Mouse (Mus musculus) layer of hippocampus, adult 2 months (tissue): ENCODE measurements around the gene Mad2l1bp. TPM values are rescaled to one million over a fixed set of nuclear protein-coding genes. Genes with fewer than 3 reads are reported as not detected.

Experiments used
- DNase-seq, 2 experiments: peaks; one replicate each; pipeline ENCODE4 v3.0.0; 2022; ENCODE audit warnings: low spot score in 2 of 2
- H3K27ac ChIP-seq: fragments of 200-600 bp; 2 replicates; pipeline ENCODE4 v1.8.1; 2022
- H3K4me3 ChIP-seq: fragments of 200-600 bp; 2 replicates; pipeline ENCODE4 v1.8.1; 2022; ENCODE audit warnings: mild to moderate bottlenecking
- CTCF ChIP-seq: fragments of 200-600 bp; conservative IDR thresholded peaks from 2 replicates; pipeline ENCODE4 v1.8.1; 2022; ENCODE audit warnings: antibody characterized with exemption, mild to moderate bottlenecking, moderate library complexity
- total RNA-seq, 2 experiments: library from RNA; stranded (reverse); gene quantifications; 2 replicates each; pipeline ENCODE4 v1.2.3; 2021

The Mad2l1bp gene
- total RNA-seq, 2 experiments from 2014 or later: 7.9 to 10.5 TPM

- Histone ChIP-seq H3K27ac (no peak overlapping the region), H3K4me3 (no peak overlapping the region)
- DNase-seq: no peak
- TF ChIP-seq CTCF: no peak
Observed at GRCm38 (mm10) chr17:46117623-46118422, 35.5 kb downstream of the Mad2l1bp start.

- no peak for TF ChIP-seq CTCF
Observed at GRCm38 (mm10) chr17:46116881-46117280, 36.5 kb downstream of the Mad2l1bp start.

GRCm38 (mm10) chr17:46116138-46116537 lies 37.2 kb downstream of the Mad2l1bp start:
- no peak for DNase-seq
- TF ChIP-seq CTCF: no peak
- no peak overlapping the region for H3K4me3 ChIP-seq
- no peak overlapping the region for H3K27ac ChIP-seq

More at GRCm38 (mm10) chr17:46116881-46117280, 36.5 kb downstream of the Mad2l1bp start:
- DNase-seq: no peak
- Histone ChIP-seq H3K4me3 (no peak overlapping the region), H3K27ac (no peak overlapping the region)

GRCm38 (mm10) chr17:46115489-46115888 lies 37.9 kb downstream of the Mad2l1bp start:
- H3K27ac ChIP-seq: no peak overlapping the region
- no peak for TF ChIP-seq CTCF
- H3K4me3 ChIP-seq: no peak overlapping the region
- no peak for DNase-seq

GRCm38 (mm10) chr17:46110402-46111289 lies 42.7 kb downstream of the Mad2l1bp start, which contains the start of gene Mrps18a:
Gene Mrps18a, plus strand, starts transcription at chr17:46110986.
- TF ChIP-seq CTCF: peak; percentile 45
- peak; percentile 85 for DNase-seq
- peak within 1 kb of the TSS; percentile 78 for H3K27ac ChIP-seq
- H3K4me3 ChIP-seq: peak within 1 kb of the TSS; percentile 82

- Histone ChIP-seq H3K4me3 (no peak overlapping the region), H3K27ac (no peak overlapping the region)
- no peak for DNase-seq
- no peak for TF ChIP-seq CTCF
Observed at GRCm38 (mm10) chr17:46108286-46108685, 45.1 kb downstream of the Mad2l1bp start.

- no peak for TF ChIP-seq CTCF
- Histone ChIP-seq H3K4me3 (no peak overlapping the region), H3K27ac (no peak overlapping the region; the same call in 1 of the 2 replicates)
- DNase-seq: no peak
Observed at GRCm38 (mm10) chr17:46104487-46104886, 48.9 kb downstream of the Mad2l1bp start.

- no peak for DNase-seq
- Histone ChIP-seq H3K4me3 (no peak overlapping the region), H3K27ac (no peak overlapping the region)
- TF ChIP-seq CTCF: 0 out of 2 replicates have a peak, but pooled peaks have one; percentile 16
Observed at GRCm38 (mm10) chr17:46102608-46103159, 50.7 kb downstream of the Mad2l1bp start.

- no peak overlapping the region for H3K4me3 ChIP-seq
- DNase-seq: no peak
- no peak for TF ChIP-seq CTCF
- H3K27ac ChIP-seq: no peak overlapping the region
Observed at GRCm38 (mm10) chr17:46101906-46102305, 51.4 kb downstream of the Mad2l1bp start.

GRCm38 (mm10) chr17:46098525-46098924 lies 54.8 kb downstream of the Mad2l1bp start:
- no peak overlapping the region for H3K27ac ChIP-seq
- DNase-seq: no peak
- H3K4me3 ChIP-seq: no peak overlapping the region
- no peak for TF ChIP-seq CTCF

Other genes starting within 250 kb of the Mad2l1bp start
- 10 to 100 TPM; 76.3 to 77.9 TPM for gene Vegfa, start 121.2 kb downstream of the Mad2l1bp start, total RNA-seq
- gene Mrps18a, start 42.6 kb downstream of the Mad2l1bp start, total RNA-seq: 10 to 100 TPM; 81.1 to 82.5 TPM
- 10 to 100 TPM; 27.4 to 28.8 TPM for gene Rsph9, start 9.3 kb downstream of the Mad2l1bp start, total RNA-seq
- 100 to 1,000 TPM; 118 to 138 TPM for gene Gtpbp2, start 7.5 kb upstream of the Mad2l1bp start, total RNA-seq
- gene Polh, start 49.1 kb upstream of the Mad2l1bp start, total RNA-seq: 1 to 10 TPM; 5.4 to 6.0 TPM
- 10 to 100 TPM; 44.0 to 48.3 TPM for gene Xpo5, start 49.2 kb upstream of the Mad2l1bp start, total RNA-seq
- gene Polr1c, start 94.5 kb upstream of the Mad2l1bp start, total RNA-seq: 10 to 100 TPM; 37.6 to 39.0 TPM
- 10 to 100 TPM; 80.3 to 95.2 TPM for gene Yipf3, start 94.5 kb upstream of the Mad2l1bp start, total RNA-seq
- 10 to 100 TPM; 57.3 to 58.2 TPM for gene Lrrc73, start 100.0 kb upstream of the Mad2l1bp start, total RNA-seq
- 10 to 100 TPM; 54.0 to 56.7 TPM for gene Tjap1, start 129.5 kb upstream of the Mad2l1bp start, total RNA-seq
- gene Dlk2, start 143.9 kb upstream of the Mad2l1bp start, total RNA-seq: 10 to 100 TPM; 52.5 to 53.5 TPM
- gene Abcc10, start 174.8 kb upstream of the Mad2l1bp start, total RNA-seq: 1 to 10 TPM; 8.9 to 9.7 TPM
- 10 to 100 TPM; 57.4 to 70.5 TPM for gene Zfp318, start 230.2 kb upstream of the Mad2l1bp start, total RNA-seq